Mouse (Mus musculus) liver, adult 2 months (tissue): ENCODE data around the gene Sorbs2. TPM values are rescaled to one million over a fixed set of nuclear protein-coding genes. Genes with fewer than 3 reads are reported as not detected.

Source experiments
- DNase-seq: peaks from one replicate; pipeline ENCODE4 v3.0.0-alpha.2; 2011; ENCODE audit warnings: low read depth, low spot score; ENCODE audit errors: extremely low read depth
- H3K27ac ChIP-seq: fragments of 200-500 bp; replicated peaks from 2 replicates; pipeline ENCODE4 v1.5.1; 2012; ENCODE audit warnings: low read depth, mild to moderate bottlenecking, control low read depth, inconsistent platforms, low read length; ENCODE audit not compliant: insufficient read depth
- H3K27me3 ChIP-seq: fragments of 200-500 bp; 2 replicates; pipeline ENCODE4 v1.6.1; 2012; ENCODE audit warnings: mild to moderate bottlenecking, moderate library complexity, low read length, inconsistent platforms; ENCODE audit not compliant: control insufficient read depth, insufficient read depth
- H3K36me3 ChIP-seq: fragments of 200-500 bp; 2 replicates; pipeline ENCODE4 v1.6.1; 2012; ENCODE audit warnings: low read length, inconsistent platforms; ENCODE audit not compliant: control insufficient read depth, insufficient read depth
- H3K4me1 ChIP-seq: fragments of 200-500 bp; 2 replicates; pipeline ENCODE4 v1.6.1; 2011; ENCODE audit warnings: low read length; ENCODE audit not compliant: control insufficient read depth, insufficient read depth
- H3K4me3 ChIP-seq: fragments of 200-500 bp; 2 replicates; pipeline ENCODE4 v1.5.1; 2011; ENCODE audit warnings: low read depth, mild to moderate bottlenecking, control low read depth, low read length, moderate library complexity; ENCODE audit not compliant: insufficient read depth
- H3K79me2 ChIP-seq: fragments of 200-500 bp; 2 replicates; pipeline ENCODE4 v1.6.1; 2012; ENCODE audit warnings: inconsistent platforms, mild to moderate bottlenecking, low read length, moderate library complexity; ENCODE audit not compliant: control insufficient read depth, insufficient read depth
- H3K9ac ChIP-seq: fragments of 200-500 bp; 2 replicates; pipeline ENCODE4 v1.6.1; 2012; ENCODE audit warnings: low read depth, mild to moderate bottlenecking, control low read depth, inconsistent platforms, low read length
- CTCF ChIP-seq: fragments of 200-500 bp; IDR thresholded peaks from 2 replicates; pipeline ENCODE4 v1.5.1; 2011; ENCODE audit warnings: low read depth, low read length, control low read depth
- POLR2A ChIP-seq: fragments of 200-500 bp; IDR thresholded peaks from 2 replicates; pipeline ENCODE4 v1.6.1; 2011; ENCODE audit warnings: low read length, control low read depth; ENCODE audit not compliant: insufficient read depth; ENCODE audit errors: extremely low read depth
- WGBS: fragments of 180-500 bp; shearing (Covaris S2); methylation state at CpG from one replicate; pipeline ENCODE4 v1.1.7; 2018; 5-methylcytosine and 5-hydroxymethylcytosine counted together
- polyA plus RNA-seq: library from polyadenylated mRNA; depleted of rRNA; stranded (reverse); fragments of >200 nt; gene quantifications from 2 replicates; pipeline ENCODE4 v1.2.3, GENCODE M21; 2012
- total RNA-seq: library from RNA; depleted of rRNA; stranded (reverse); fragments of >200 nt; gene quantifications from 2 replicates; pipeline ENCODE4 v1.2.3, GENCODE M21; 2014

Sorbs2 gene
- total and polyA plus RNA-seq, 2 experiments: 40.7 to 51.9 TPM

GRCm38 (mm10) chr8:45677854-45678241, 170.3 kb downstream of the Sorbs2 start:
- Histone ChIP-seq H3K9ac (no peak overlapping the region), H3K27me3 (no peaks in the 10 kb centered on the region), H3K27ac (no peak overlapping the region), H3K79me2 (peaks cover 13% of the 10 kb centered on the region; the same call in 1 of the 2 replicates), H3K36me3 (no peaks in the 10 kb centered on the region; the same call in 1 of the 2 replicates), H3K4me1 (peaks cover 11% of the 10 kb centered on the region), H3K4me3 (no peak overlapping the region)
- 95% methylated on average over 3 of the region's 3 CpGs for WGBS
- no peak for DNase-seq
- no peak for TF ChIP-seq POLR2A
- TF ChIP-seq CTCF: no peak

- Histone ChIP-seq H3K9ac (no peak overlapping the region), H3K27ac (no peak overlapping the region), H3K36me3 (no peaks in the 10 kb centered on the region; the same call in 1 of the 2 replicates), H3K4me3 (no peak overlapping the region), H3K27me3 (no peaks in the 10 kb centered on the region), H3K4me1 (peaks cover 9% of the 10 kb centered on the region), H3K79me2 (peaks cover 14% of the 10 kb centered on the region)
- WGBS: 26% methylated on average over 3 of the region's 3 CpGs
- TF ChIP-seq POLR2A (no peak), CTCF (no peak)
- peak; percentile 56 for DNase-seq
Observed at GRCm38 (mm10) chr8:45681171-45681570, 173.6 kb downstream of the Sorbs2 start.

DNA sequence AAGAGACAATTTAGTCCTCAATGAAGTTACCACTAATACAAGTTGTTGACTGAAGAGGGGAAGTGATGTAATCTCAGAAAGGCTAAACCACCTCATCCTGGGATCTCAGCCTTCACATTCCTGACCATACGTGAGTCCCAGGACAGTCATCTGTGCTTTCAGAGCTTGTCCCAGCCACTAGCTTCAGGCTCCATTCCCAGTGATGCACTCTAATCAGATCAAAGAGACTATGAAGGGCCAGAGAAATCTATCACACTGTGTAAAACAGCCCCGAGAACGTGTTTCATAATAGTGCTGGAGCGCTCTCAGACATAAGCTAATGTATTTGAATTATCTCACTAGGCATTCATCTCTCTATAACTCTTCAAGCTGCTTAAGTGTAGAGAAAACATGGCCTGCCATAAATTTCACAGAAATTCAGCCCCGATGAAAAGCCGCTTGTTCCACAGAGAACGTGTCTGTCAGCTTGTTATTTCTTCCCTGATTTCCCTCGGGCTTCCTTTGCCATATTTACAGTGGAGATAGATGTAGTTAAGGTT, 175.3 kb downstream of the Sorbs2 start:
- Histone ChIP-seq H3K4me3 (no peak overlapping the region), H3K9ac (no peak overlapping the region), H3K36me3 (peaks cover 4% of the 10 kb centered on the region), H3K4me1 (peaks cover 9% of the 10 kb centered on the region), H3K27ac (no peak overlapping the region), H3K27me3 (no peaks in the 10 kb centered on the region), H3K79me2 (peaks cover 20% of the 10 kb centered on the region)
- 94% methylated on average over 8 of the region's 8 CpGs for WGBS
- DNase-seq: no peak
- TF ChIP-seq CTCF (no peak), POLR2A (no peak)

GRCm38 (mm10) chr8:45687942-45688695, 180.5 kb downstream of the Sorbs2 start:
- TF ChIP-seq POLR2A: no peak
- no peak for TF ChIP-seq CTCF
- peaks cover 5% of the 10 kb centered on the region; the same call in 1 of the 2 replicates for H3K4me1 ChIP-seq
- no peak overlapping the region for H3K4me3 ChIP-seq
- peaks cover 7% of the 10 kb centered on the region for H3K36me3 ChIP-seq
- 90% methylated on average over 12 of the region's 12 CpGs for WGBS
- H3K27me3 ChIP-seq: no peaks in the 10 kb centered on the region
- no peak overlapping the region for H3K9ac ChIP-seq
- no peak overlapping the region for H3K27ac ChIP-seq
- DNase-seq: no peak
- peaks cover 28% of the 10 kb centered on the region for H3K79me2 ChIP-seq

DNA sequence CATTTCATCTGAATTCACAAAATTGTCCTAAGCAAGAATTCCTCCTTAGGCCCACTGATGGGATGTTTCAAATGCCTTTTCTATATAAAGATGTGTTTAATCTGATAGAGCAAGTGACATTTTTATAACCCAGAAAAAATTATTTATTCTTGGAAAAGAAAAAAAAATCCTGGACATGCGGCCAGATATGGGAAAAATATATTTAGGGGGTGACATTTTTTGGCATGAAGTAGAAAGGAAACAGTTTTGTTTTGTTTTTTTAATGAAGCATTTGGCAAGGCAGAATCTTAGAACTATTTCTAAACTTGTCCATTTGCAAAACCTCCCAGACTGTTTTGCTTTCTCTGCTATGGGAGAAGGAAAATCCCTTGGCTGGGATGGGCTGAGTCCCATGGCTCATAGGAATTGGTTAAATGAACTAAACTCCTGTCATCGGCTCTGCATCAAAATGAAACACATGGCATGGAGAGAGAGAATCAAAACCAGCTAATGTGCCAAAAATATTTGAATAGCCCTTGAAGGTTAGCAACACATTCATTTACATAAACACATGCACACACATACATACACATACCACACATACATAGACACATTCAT, 182.1 kb downstream of the Sorbs2 start:
- TF ChIP-seq CTCF: no peak
- TF ChIP-seq POLR2A: no peak
- H3K27me3 ChIP-seq: no peaks in the 10 kb centered on the region
- H3K9ac ChIP-seq: no peak overlapping the region
- peaks cover 5% of the 10 kb centered on the region; the same call in 1 of the 2 replicates for H3K4me1 ChIP-seq
- no peak overlapping the region for H3K4me3 ChIP-seq
- no peak overlapping the region for H3K27ac ChIP-seq
- peaks cover 21% of the 10 kb centered on the region for H3K79me2 ChIP-seq
- WGBS: 69% methylated on average over 2 of the region's 2 CpGs
- DNase-seq: no peak
- H3K36me3 ChIP-seq: peaks cover 7% of the 10 kb centered on the region
